Comparison of ENCODE assay signal across 8 mouse cellular contexts in genomic region chr7:47007818-47008167, GRCm38 (mm10). TPM values are rescaled to one million over a fixed set of nuclear protein-coding genes. Genes with fewer than 3 reads are reported as not detected.
A peak's percentile ranks its signal among the peaks of the same experiment; 100 is the strongest.
DNase-seq lines count a peak whose midpoint lies in the region; ATAC-seq and TF ChIP-seq lines count a peak whose summit lies in the region.

No protein-coding gene starts in this region.

- peak; percentile 58 for ATAC-seq in heart, postnatal 0 days (ENCODE audit: insufficient read depth, low read depth)
- ATAC-seq in forebrain, postnatal 0 days, result peak; percentile 67
- peak; percentile 69 for ATAC-seq in liver, postnatal 0 days

- no peaks in the 10 kb centered on the region for H3K36me3 ChIP-seq in heart, postnatal 0 days (replicated peaks; ENCODE audit: control insufficient read depth, insufficient read depth, low read length)
- no peaks in the 10 kb centered on the region for H3K36me3 ChIP-seq in forebrain, postnatal 0 days (ENCODE audit: insufficient read depth)
- H3K36me3 ChIP-seq in liver, postnatal 0 days (replicated peaks; ENCODE audit: insufficient read depth, low read length), result no peaks in the 10 kb centered on the region

- peak; percentile 84 for DNase-seq in heart, postnatal 0 days (ENCODE audit: low spot score)
- DNase-seq in heart, postnatal 4 days, result no peak
- DNase-seq in ZHBTc4 (ENCODE audit: low read depth, low spot score), result peak; percentile 87
- DNase-seq in forebrain, postnatal 0 days, result no peak
- no peak for DNase-seq in liver, postnatal 0 days
- no peak for DNase-seq in thymus, adult 18-20 months
- DNase-seq in urinary bladder, postnatal 14 days (ENCODE audit: low spot score), result no peak
- no peak for DNase-seq in spleen, postnatal 36 days (ENCODE audit: low spot score in 2 of 2)

- H3K4me2 ChIP-seq in heart, postnatal 0 days (ENCODE audit: low read depth, low read length), result peak overlapping the region; percentile 83
- H3K4me2 ChIP-seq in forebrain, postnatal 0 days (ENCODE audit: low read depth), result peak overlapping the region; percentile 83
- H3K4me2 ChIP-seq in liver, postnatal 0 days (ENCODE audit: low read depth, low read length), result peak overlapping the region; percentile 88

- H3K9me3 ChIP-seq in heart, postnatal 0 days (replicated peaks; ENCODE audit: control insufficient read depth, low read length), result no peaks in the 10 kb centered on the region
- no peaks in the 10 kb centered on the region for H3K9me3 ChIP-seq in forebrain, postnatal 0 days (ENCODE audit: low read length)
- no peaks in the 10 kb centered on the region for H3K9me3 ChIP-seq in liver, postnatal 0 days (ENCODE audit: low read length)

- H3K9ac ChIP-seq in heart, postnatal 0 days (replicated peaks; ENCODE audit: low read depth, low read length), result peak overlapping the region; percentile 75
- peak overlapping the region; percentile 67 for H3K9ac ChIP-seq in forebrain, postnatal 0 days
- peak overlapping the region; percentile 81 for H3K9ac ChIP-seq in liver, postnatal 0 days (replicated peaks)

- peak overlapping the region; percentile 95 for H3K27ac ChIP-seq in heart, postnatal 0 days (ENCODE audit: low read depth)
- peak overlapping the region; percentile 80 for H3K27ac ChIP-seq in forebrain, postnatal 0 days (ENCODE audit: low read depth, low read length)
- peak overlapping the region; percentile 98 for H3K27ac ChIP-seq in liver, postnatal 0 days (ENCODE audit: low read depth)

- no peak for TF ChIP-seq EP300 in heart, postnatal 0 days (IDR thresholded peaks at IDR 0.05; ENCODE audit: low read depth)
- TF ChIP-seq EP300 in liver, postnatal 0 days (IDR thresholded peaks at IDR 0.05; ENCODE audit: low read depth), result no peak

- peak overlapping the region; percentile 79 for H3K4me3 ChIP-seq in heart, postnatal 0 days (ENCODE audit: low read depth, low read length)
- H3K4me3 ChIP-seq in forebrain, postnatal 0 days (ENCODE audit: low read depth, low read length), result peak overlapping the region; percentile 70
- peak overlapping the region; percentile 79 for H3K4me3 ChIP-seq in liver, postnatal 0 days (ENCODE audit: low read depth, low read length)

- H3K4me1 ChIP-seq in heart, postnatal 0 days (ENCODE audit: control insufficient read depth, insufficient read depth), result peaks cover 26% of the 10 kb centered on the region
- peaks cover 8% of the 10 kb centered on the region for H3K4me1 ChIP-seq in forebrain, postnatal 0 days (ENCODE audit: insufficient read depth)
- peaks cover 26% of the 10 kb centered on the region for H3K4me1 ChIP-seq in liver, postnatal 0 days (ENCODE audit: insufficient read depth)

- H3K27me3 ChIP-seq in heart, postnatal 0 days (ENCODE audit: control insufficient read depth, insufficient read depth, low read length), result no peaks in the 10 kb centered on the region
- H3K27me3 ChIP-seq in forebrain, postnatal 0 days (ENCODE audit: insufficient read depth, low read length), result no peaks in the 10 kb centered on the region
- no peaks in the 10 kb centered on the region for H3K27me3 ChIP-seq in liver, postnatal 0 days (ENCODE audit: insufficient read depth, low read length)

- WGBS in heart, postnatal 0 days, result under 1% methylated on average over 25 of the region's 25 CpGs
- under 1% methylated on average over 25 of the region's 25 CpGs for WGBS in forebrain, postnatal 0 days
- under 1% methylated on average over 25 of the region's 25 CpGs for WGBS in liver, postnatal 0 days (ENCODE audit: insufficient replicate concordance)

- TF ChIP-seq CTCF in heart, postnatal 0 days (IDR thresholded peaks at IDR 0.05; ENCODE audit: low read depth), result peak; percentile 49
- TF ChIP-seq CTCF in forebrain, postnatal 0 days (IDR thresholded peaks at IDR 0.05; ENCODE audit: low read depth), result peak; percentile 59
- peak; percentile 78 for TF ChIP-seq CTCF in liver, postnatal 0 days (IDR thresholded peaks at IDR 0.05; ENCODE audit: low read depth)

RNA-seq across cellular contexts. Expression of gene Spty2d1, which starts 0.4 kb away (rescaled TPM):
- 8.7 and 9.4 TPM in 2 replicates for total RNA-seq in heart, postnatal 0 days (2014; rRNA removed; ENCODE audit: low replicate concordance)
- polyA plus RNA-seq in heart, postnatal 0 days (2015; fragmentation: Nextera tagmentation; extraction: Ambion mirVana), result 7.7 and 7.8 TPM in 2 replicates
- 10 to 100 TPM; 15.1 to 15.7 TPM for total RNA-seq in heart, postnatal 4 days (2021)
- total RNA-seq in forebrain, postnatal 0 days (2014; rRNA removed), result 9.5 and 10.9 TPM in 2 replicates
- polyA plus RNA-seq in forebrain, postnatal 0 days (2015; fragmentation: Nextera tagmentation; extraction: Ambion mirVana), result 3.7 and 5.0 TPM in 2 replicates
- 6.0 and 6.4 TPM in 2 replicates for polyA plus RNA-seq in liver, postnatal 0 days (2015; fragmentation: Nextera tagmentation; extraction: Ambion mirVana)

RNA-seq across cellular contexts. Expression of gene Gm9999, which starts 24.4 kb away (rescaled TPM):
- total RNA-seq in heart, postnatal 0 days (2014; rRNA removed; ENCODE audit: low replicate concordance), result not detected in 2 replicates
- polyA plus RNA-seq in heart, postnatal 0 days (2015; fragmentation: Nextera tagmentation; extraction: Ambion mirVana), result not detected in 2 replicates
- total RNA-seq in heart, postnatal 4 days (2021), result not detected
- not detected in 2 replicates for total RNA-seq in forebrain, postnatal 0 days (2014; rRNA removed)
- not detected in 2 replicates for polyA plus RNA-seq in forebrain, postnatal 0 days (2015; fragmentation: Nextera tagmentation; extraction: Ambion mirVana)
- not detected in 2 replicates for polyA plus RNA-seq in liver, postnatal 0 days (2015; fragmentation: Nextera tagmentation; extraction: Ambion mirVana)

RNA-seq across cellular contexts. Expression of gene Tmem86a, which starts 42.6 kb away (rescaled TPM):
- 12.8 and 18.5 TPM in 2 replicates for total RNA-seq in heart, postnatal 0 days (2014; rRNA removed; ENCODE audit: low replicate concordance)
- polyA plus RNA-seq in heart, postnatal 0 days (2015; fragmentation: Nextera tagmentation; extraction: Ambion mirVana), result 32.0 and 32.3 TPM in 2 replicates
- total RNA-seq in heart, postnatal 4 days (2021), result 10 to 100 TPM; 16.9 to 23.8 TPM
- 9.5 and 12.0 TPM in 2 replicates for total RNA-seq in forebrain, postnatal 0 days (2014; rRNA removed)
- polyA plus RNA-seq in forebrain, postnatal 0 days (2015; fragmentation: Nextera tagmentation; extraction: Ambion mirVana), result 32.9 and 37.3 TPM in 2 replicates
- polyA plus RNA-seq in liver, postnatal 0 days (2015; fragmentation: Nextera tagmentation; extraction: Ambion mirVana), result 35.6 and 42.0 TPM in 2 replicates

RNA-seq across cellular contexts. Expression of gene Uevld, which starts 49.5 kb away (rescaled TPM):
- 8.1 and 10.5 TPM in 2 replicates for total RNA-seq in heart, postnatal 0 days (2014; rRNA removed; ENCODE audit: low replicate concordance)
- 4.4 TPM in 2 replicates for polyA plus RNA-seq in heart, postnatal 0 days (2015; fragmentation: Nextera tagmentation; extraction: Ambion mirVana)
- total RNA-seq in heart, postnatal 4 days (2021), result 10 to 100 TPM; 14.9 to 16.8 TPM
- 9.2 and 12.0 TPM in 2 replicates for total RNA-seq in forebrain, postnatal 0 days (2014; rRNA removed)
- polyA plus RNA-seq in forebrain, postnatal 0 days (2015; fragmentation: Nextera tagmentation; extraction: Ambion mirVana), result 3.2 and 4.6 TPM in 2 replicates
- polyA plus RNA-seq in liver, postnatal 0 days (2015; fragmentation: Nextera tagmentation; extraction: Ambion mirVana), result 2.6 and 3.2 TPM in 2 replicates

Comparison
In these comparisons a context has a peak if more than half of its experiments do, and no peak if none do; other contexts are left out.
1. DNase-seq: peak in heart, postnatal 0 days (single experiment) and ZHBTc4 (single experiment); none in heart, postnatal 4 days (single experiment), forebrain, postnatal 0 days (single experiment), liver, postnatal 0 days (single experiment), thymus, adult 18-20 months (0 of 2), urinary bladder, postnatal 14 days (single experiment) and spleen, postnatal 36 days (0 of 2).
2. Peak in every context shown above with its lines, with median percentiles within 50 percentile points of each other: ATAC-seq, H3K27ac ChIP-seq, H3K4me2 ChIP-seq, H3K4me3 ChIP-seq, H3K9ac ChIP-seq and CTCF ChIP-seq.